Comparison of ENCODE assay signal across 29 mouse cellular contexts in genomic region chr5:143924781-143925452, GRCm38 (mm10). TPM values are rescaled to one million over a fixed set of nuclear protein-coding genes. Genes with fewer than 3 reads are reported as not detected.
DNase-seq lines count a peak whose midpoint lies in the region; ATAC-seq and TF ChIP-seq lines count a peak whose summit lies in the region.
"Had no signal": no experiment of that assay in that cellular context is flagged by ENCODE, and none has a peak within 500 bp of the region (broad histone marks: within the 10 kb centered on the region; RNA-seq: fewer than 3 reads in every experiment).

No protein-coding gene starts in this region.

- H3K27ac ChIP-seq in heart, embryonic 12.5 days (ENCODE audit: poor library complexity, severe bottlenecking), result no peak overlapping the region
- no peak overlapping the region for H3K27ac ChIP-seq in heart, adult 2 months
- peak overlapping the region; percentile 90 for H3K27ac ChIP-seq in liver, embryonic 12.5 days
- H3K27ac ChIP-seq in forebrain, embryonic 11.5 days (ENCODE audit: low read depth, low read length), result no peak overlapping the region
- H3K27ac ChIP-seq: embryonic facial prominence, embryonic 15.5 days; forebrain, embryonic 12.5 days; hindbrain, embryonic 12.5 days; midbrain, embryonic 10.5 days; neural tube, embryonic 13.5 days had no signal

- TF ChIP-seq EP300 in heart, adult 2 months (IDR thresholded peaks at IDR 0.05; ENCODE audit: insufficient read depth, low read depth, low read length), result no peak

- H3K4me3 ChIP-seq in heart, embryonic 12.5 days, result no peak overlapping the region
- no peak overlapping the region for H3K4me3 ChIP-seq in heart, adult 2 months
- peak overlapping the region; percentile 8; the same call in 1 of the 2 replicates for H3K4me3 ChIP-seq in liver, embryonic 12.5 days
- no peak overlapping the region for H3K4me3 ChIP-seq in forebrain, embryonic 11.5 days (ENCODE audit: low read depth, low read length)
- H3K4me3 ChIP-seq: embryonic facial prominence, embryonic 15.5 days; forebrain, embryonic 12.5 days; hindbrain, embryonic 12.5 days; midbrain, embryonic 10.5 days; myocyte; neural tube, embryonic 13.5 days had no signal

- TF ChIP-seq POLR2A in heart, adult 2 months (IDR thresholded peaks at IDR 0.05; ENCODE audit: insufficient read depth, low read depth, low read length), result no peak

- intact Hi-C loops in heart, adult 2 months (cut with DNase I), result no loop called here

- 67% methylated on average over 6 of the region's 6 CpGs for WGBS in heart, embryonic 12.5 days
- 77% methylated on average over 6 of the region's 6 CpGs for WGBS in heart, adult 2 months
- 43% methylated on average over 6 of the region's 6 CpGs for WGBS in liver, embryonic 12.5 days (ENCODE audit: insufficient replicate concordance)
- WGBS in forebrain, embryonic 11.5 days, result 93% methylated on average over 6 of the region's 6 CpGs

- no peak overlapping the region for H3K9ac ChIP-seq in heart, embryonic 12.5 days
- no peak overlapping the region for H3K9ac ChIP-seq in heart, adult 2 months (ENCODE audit: low read depth, low read length)
- H3K9ac ChIP-seq in liver, embryonic 12.5 days, result peak overlapping the region; percentile 47
- no peak overlapping the region for H3K9ac ChIP-seq in forebrain, embryonic 11.5 days (ENCODE audit: low read length)
- H3K9ac ChIP-seq: embryonic facial prominence, embryonic 15.5 days; forebrain, embryonic 12.5 days; hindbrain, embryonic 12.5 days; neural tube, embryonic 13.5 days had no signal

- H3K27me3 ChIP-seq in heart, embryonic 12.5 days (replicated peaks), result no peaks in the 10 kb centered on the region
- no peaks in the 10 kb centered on the region for H3K27me3 ChIP-seq in heart, adult 2 months (ENCODE audit: control insufficient read depth, insufficient read depth, low read length)
- H3K27me3 ChIP-seq in liver, embryonic 12.5 days (replicated peaks), result no peaks in the 10 kb centered on the region
- no peaks in the 10 kb centered on the region for H3K27me3 ChIP-seq in forebrain, embryonic 11.5 days (ENCODE audit: control insufficient read depth, insufficient read depth, low read length)
- H3K27me3 ChIP-seq: embryonic facial prominence, embryonic 15.5 days; forebrain, embryonic 12.5 days; hindbrain, embryonic 12.5 days; neural tube, embryonic 13.5 days had no signal

- no peaks in the 10 kb centered on the region for H3K9me3 ChIP-seq in heart, embryonic 12.5 days (replicated peaks)
- H3K9me3 ChIP-seq in liver, embryonic 12.5 days (replicated peaks), result no peaks in the 10 kb centered on the region
- H3K9me3 ChIP-seq in forebrain, embryonic 11.5 days (ENCODE audit: control insufficient read depth, low read length), result no peaks in the 10 kb centered on the region
- H3K9me3 ChIP-seq: embryonic facial prominence, embryonic 15.5 days; forebrain, embryonic 12.5 days; hindbrain, embryonic 12.5 days; midbrain, embryonic 10.5 days; neural tube, embryonic 13.5 days had no signal

- DNase-seq in heart, adult 2 months, result no peak
- no peak for DNase-seq in ovary, postnatal 10 days (ENCODE audit: low spot score)
- DNase-seq in forebrain, embryonic 11.5 days (ENCODE audit: low spot score), result no peak
- no peak for DNase-seq in kidney, adult 9 months
- DNase-seq: adrenal gland, postnatal 25 days; cerebellum, adult 2 months; gastrocnemius, postnatal 25 days; heart, adult 18-20 months; kidney, adult 8-10 months; kidney, postnatal 25 days; lung, postnatal 4 days; right cerebral cortex, adult 18-20 months; right cerebral cortex, postnatal 4 days had no signal

- peak; percentile 55; the same call in 1 of the 2 replicates for ATAC-seq in heart, embryonic 12.5 days (ENCODE audit: insufficient number of reproducible peaks, low FRiP score)
- peak; percentile 99 for ATAC-seq in erythroid progenitor cell, adult 5-6 weeks (replicated peaks; ENCODE audit: low FRiP score, poor library complexity, severe bottlenecking)
- ATAC-seq in liver, embryonic 12.5 days, result peak; percentile 100
- peak; percentile 85 for ATAC-seq in megakaryocyte progenitor cell, adult 5-6 weeks (replicated peaks; ENCODE audit: poor library complexity)
- no peak for ATAC-seq in forebrain, embryonic 11.5 days (replicated peaks; ENCODE audit: low FRiP score)
- ATAC-seq: midbrain, embryonic 16.5 days had no signal

- H3K4me2 ChIP-seq in heart, embryonic 12.5 days, result no peak overlapping the region
- peak overlapping the region; percentile 54 for H3K4me2 ChIP-seq in liver, embryonic 12.5 days
- H3K4me2 ChIP-seq in forebrain, embryonic 11.5 days (ENCODE audit: low read depth, low read length, severe bottlenecking), result no peak overlapping the region
- H3K4me2 ChIP-seq: embryonic facial prominence, embryonic 15.5 days; forebrain, embryonic 12.5 days; hindbrain, embryonic 12.5 days; neural tube, embryonic 13.5 days had no signal

- TF ChIP-seq CTCF in heart, adult 2 months (IDR thresholded peaks at IDR 0.05), result no peak

- H3K4me1 ChIP-seq in heart, embryonic 12.5 days (replicated peaks), result no peaks in the 10 kb centered on the region
- no peaks in the 10 kb centered on the region for H3K4me1 ChIP-seq in heart, adult 2 months (ENCODE audit: control insufficient read depth, insufficient read depth, low read length)
- peaks cover 20% of the 10 kb centered on the region for H3K4me1 ChIP-seq in liver, embryonic 12.5 days
- no peaks in the 10 kb centered on the region for H3K4me1 ChIP-seq in forebrain, embryonic 11.5 days (replicated peaks; ENCODE audit: control insufficient read depth, insufficient read depth, low read length)
- H3K4me1 ChIP-seq: embryonic facial prominence, embryonic 15.5 days; forebrain, embryonic 12.5 days; hindbrain, embryonic 12.5 days; midbrain, embryonic 10.5 days; neural tube, embryonic 13.5 days had no signal

- H3K79me2 ChIP-seq in heart, adult 2 months (replicated peaks; ENCODE audit: control insufficient read depth, insufficient read depth, low read length), result no peaks in the 10 kb centered on the region

- H3K36me3 ChIP-seq in heart, embryonic 12.5 days, result peaks cover 84% of the 10 kb centered on the region
- H3K36me3 ChIP-seq in heart, adult 2 months (ENCODE audit: control insufficient read depth, insufficient read depth, low read length), result no peaks in the 10 kb centered on the region; the same call in 1 of the 2 replicates
- peaks cover 98% of the 10 kb centered on the region for H3K36me3 ChIP-seq in liver, embryonic 12.5 days
- peaks cover 11% of the 10 kb centered on the region for H3K36me3 ChIP-seq in forebrain, embryonic 11.5 days (ENCODE audit: control insufficient read depth, insufficient read depth, low read length)

RNA-seq across cellular contexts. Expression of gene Gm42421, which starts 3.1 kb away (rescaled TPM):
- polyA plus RNA-seq in heart, embryonic 12.5 days (2016; fragmentation: Nextera tagmentation; extraction: Ambion mirVana), result 0.33 and 0.55 TPM in 2 replicates
- not detected for total RNA-seq in heart, adult 2 months (2021)
- 0.18 and 0.32 TPM in 2 replicates for polyA plus RNA-seq in heart, adult 2 months (2012; rRNA removed)
- 10.5 TPM in 1 of 2 replicates, not detected in the other for total RNA-seq in erythroid progenitor cell, adult 5-6 weeks (2015; ENCODE audit: low replicate concordance)
- total RNA-seq in erythroid progenitor cell, adult 5-6 weeks (2017; ENCODE audit: low replicate concordance), result 0.90 and 8.6 TPM in 2 replicates
- polyA plus RNA-seq in liver, embryonic 12.5 days (2016; fragmentation: Nextera tagmentation; extraction: Ambion mirVana), result 0.18 TPM in 1 of 2 replicates, not detected in the other
- 1.2 and 1.5 TPM in 2 replicates for total RNA-seq in megakaryocyte progenitor cell, adult 5-6 weeks (2015)
- total RNA-seq in megakaryocyte progenitor cell, adult 5-6 weeks (2017), result 0.64 TPM in 1 of 2 replicates, not detected in the other
- polyA plus RNA-seq in forebrain, embryonic 11.5 days (2014; fragmentation: Nextera tagmentation; extraction: Ambion mirVana), result 0.83 and 1.4 TPM in 2 replicates
- total RNA-seq: gastrocnemius, postnatal 25 days; heart, adult 18-20 months; heart, postnatal 25 days had no signal
- polyA plus RNA-seq: lung, embryonic 16.5 days had no signal

RNA-seq across cellular contexts. Expression of gene Rsph10b, which starts 7.9 kb away (rescaled TPM):
- 1.0 and 1.3 TPM in 2 replicates for polyA plus RNA-seq in heart, embryonic 12.5 days (2016; fragmentation: Nextera tagmentation; extraction: Ambion mirVana)
- under 1 TPM in 1 of 2 experiments, not detected in 1; 0.30 TPM for total RNA-seq in heart, adult 2 months (2021)
- 0.47 and 0.50 TPM in 2 replicates for polyA plus RNA-seq in heart, adult 2 months (2012; rRNA removed)
- 3.4 and 11.2 TPM in 2 replicates for total RNA-seq in erythroid progenitor cell, adult 5-6 weeks (2015; ENCODE audit: low replicate concordance)
- total RNA-seq in erythroid progenitor cell, adult 5-6 weeks (2017; ENCODE audit: low replicate concordance), result 5.1 and 12.6 TPM in 2 replicates
- polyA plus RNA-seq in liver, embryonic 12.5 days (2016; fragmentation: Nextera tagmentation; extraction: Ambion mirVana), result 0.28 and 0.37 TPM in 2 replicates
- 0.32 TPM in 1 of 2 replicates, not detected in the other for total RNA-seq in megakaryocyte progenitor cell, adult 5-6 weeks (2015)
- not detected in 2 replicates for total RNA-seq in megakaryocyte progenitor cell, adult 5-6 weeks (2017)
- polyA plus RNA-seq in forebrain, embryonic 11.5 days (2014; fragmentation: Nextera tagmentation; extraction: Ambion mirVana), result 0.73 and 0.79 TPM in 2 replicates
- polyA plus RNA-seq: myocyte had no signal

RNA-seq across cellular contexts. Expression of gene Pms2, which starts 15.2 kb away (rescaled TPM):
- polyA plus RNA-seq in heart, embryonic 12.5 days (2016; fragmentation: Nextera tagmentation; extraction: Ambion mirVana), result 24.2 and 25.1 TPM in 2 replicates
- 1 to 10 TPM; 3.3 to 3.5 TPM for total RNA-seq in heart, adult 2 months (2021)
- polyA plus RNA-seq in heart, adult 2 months (2012; rRNA removed), result 1.5 and 3.9 TPM in 2 replicates
- 36.0 and 49.0 TPM in 2 replicates for total RNA-seq in erythroid progenitor cell, adult 5-6 weeks (2015; ENCODE audit: low replicate concordance)
- 79.1 and 92.9 TPM in 2 replicates for total RNA-seq in erythroid progenitor cell, adult 5-6 weeks (2017; ENCODE audit: low replicate concordance)
- 23.8 and 24.8 TPM in 2 replicates for polyA plus RNA-seq in liver, embryonic 12.5 days (2016; fragmentation: Nextera tagmentation; extraction: Ambion mirVana)
- total RNA-seq in megakaryocyte progenitor cell, adult 5-6 weeks (2015), result 20.4 and 29.3 TPM in 2 replicates
- total RNA-seq in megakaryocyte progenitor cell, adult 5-6 weeks (2017), result 26.5 and 38.3 TPM in 2 replicates
- polyA plus RNA-seq in forebrain, embryonic 11.5 days (2014; fragmentation: Nextera tagmentation; extraction: Ambion mirVana), result 41.5 and 42.2 TPM in 2 replicates

RNA-seq across cellular contexts. Expression of gene Aimp2, which starts 15.3 kb away (rescaled TPM):
- polyA plus RNA-seq in heart, embryonic 12.5 days (2016; fragmentation: Nextera tagmentation; extraction: Ambion mirVana), result 85.9 and 86.6 TPM in 2 replicates
- 10 to 100 TPM; 30.4 to 32.5 TPM for total RNA-seq in heart, adult 2 months (2021)
- polyA plus RNA-seq in heart, adult 2 months (2012; rRNA removed), result 40.6 and 50.4 TPM in 2 replicates
- total RNA-seq in erythroid progenitor cell, adult 5-6 weeks (2015; ENCODE audit: low replicate concordance), result 25.2 and 34.8 TPM in 2 replicates
- 14.9 and 75.8 TPM in 2 replicates for total RNA-seq in erythroid progenitor cell, adult 5-6 weeks (2017; ENCODE audit: low replicate concordance)
- 82.8 and 83.1 TPM in 2 replicates for polyA plus RNA-seq in liver, embryonic 12.5 days (2016; fragmentation: Nextera tagmentation; extraction: Ambion mirVana)
- 62.4 and 71.2 TPM in 2 replicates for total RNA-seq in megakaryocyte progenitor cell, adult 5-6 weeks (2015)
- total RNA-seq in megakaryocyte progenitor cell, adult 5-6 weeks (2017), result 74.0 and 86.7 TPM in 2 replicates
- polyA plus RNA-seq in forebrain, embryonic 11.5 days (2014; fragmentation: Nextera tagmentation; extraction: Ambion mirVana), result 109 and 110 TPM in 2 replicates

RNA-seq across cellular contexts. Expression of gene Ankrd61, which starts 27.4 kb away (rescaled TPM):
- polyA plus RNA-seq in heart, embryonic 12.5 days (2016; fragmentation: Nextera tagmentation; extraction: Ambion mirVana), result 0.22 and 0.39 TPM in 2 replicates
- not detected for total RNA-seq in heart, adult 2 months (2021)
- polyA plus RNA-seq in heart, adult 2 months (2012; rRNA removed), result 0.10 and 0.23 TPM in 2 replicates
- total RNA-seq in erythroid progenitor cell, adult 5-6 weeks (2015; ENCODE audit: low replicate concordance), result not detected in 2 replicates
- total RNA-seq in erythroid progenitor cell, adult 5-6 weeks (2017; ENCODE audit: low replicate concordance), result 1.2 and 2.3 TPM in 2 replicates
- 0.41 and 0.54 TPM in 2 replicates for polyA plus RNA-seq in liver, embryonic 12.5 days (2016; fragmentation: Nextera tagmentation; extraction: Ambion mirVana)
- not detected in 2 replicates for total RNA-seq in megakaryocyte progenitor cell, adult 5-6 weeks (2015)
- total RNA-seq in megakaryocyte progenitor cell, adult 5-6 weeks (2017), result not detected in 2 replicates
- polyA plus RNA-seq in forebrain, embryonic 11.5 days (2014; fragmentation: Nextera tagmentation; extraction: Ambion mirVana), result 0.55 TPM in 2 replicates
- total RNA-seq: gastrocnemius, postnatal 25 days; heart, adult 18-20 months; heart, postnatal 25 days; layer of hippocampus, adult 8-10 months; left cerebral cortex, postnatal 36 days had no signal
- polyA plus RNA-seq: heart, embryonic 14.5 days had no signal
